Mouse (Mus musculus): Measurements from ENCODE around the gene Tor1b.
"Not testable (repeated sequence)": the region's sequence is repeated elsewhere in the genome, so short reads cannot be mapped to it uniquely, and the experiment has no call there.

Gene Tor1b

GRCm38 (mm10) chr2:30952824-30953490, at the start of gene Tor1b:
Gene Tor1b, plus strand, starts transcription at chr2:30952959.
- peak; percentile 86 for DNase-seq (ENCODE audit: low spot score)

GRCm38 (mm10) chr2:30904231-30904630, 48.5 kb upstream of the Tor1b start:
- no peak for DNase-seq (ENCODE audit: low spot score)

GRCm38 (mm10) chr2:30904991-30905390, 47.8 kb upstream of the Tor1b start:
- DNase-seq (ENCODE audit: low spot score) = no peak

- no peak for DNase-seq (ENCODE audit: low spot score)
These were observed 46.9 kb upstream of the Tor1b start for GRCm38 (mm10) chr2:30905906-30906305.

- no peak for DNase-seq (ENCODE audit: low spot score)
These were observed 46.1 kb upstream of the Tor1b start for GRCm38 (mm10) chr2:30906641-30907040.

GRCm38 (mm10) chr2:30912291-30912773, 40.4 kb upstream of the Tor1b start:
- DNase-seq (ENCODE audit: low spot score) = no peak

- DNase-seq (ENCODE audit: low spot score) = no peak
These were observed 39.7 kb upstream of the Tor1b start for GRCm38 (mm10) chr2:30913022-30913421.

GRCm38 (mm10) chr2:30914836-30915235, 37.9 kb upstream of the Tor1b start:
- DNase-seq (ENCODE audit: low spot score) = no peak

GRCm38 (mm10) chr2:30915376-30915775, 37.4 kb upstream of the Tor1b start:
- DNase-seq (ENCODE audit: low spot score) = no peak

- DNase-seq (ENCODE audit: low spot score) = not testable (repeated sequence)
These were observed 36.8 kb upstream of the Tor1b start for GRCm38 (mm10) chr2:30915933-30916332.

GRCm38 (mm10) chr2:30917649-30918048, 35.1 kb upstream of the Tor1b start:
- DNase-seq (ENCODE audit: low spot score) = no peak

GRCm38 (mm10) chr2:30918126-30918525, 34.6 kb upstream of the Tor1b start:
- DNase-seq (ENCODE audit: low spot score) = no peak

GRCm38 (mm10) chr2:30918780-30919329, 33.9 kb upstream of the Tor1b start:
- DNase-seq (ENCODE audit: low spot score) = peak; percentile 82

GRCm38 (mm10) chr2:30920216-30920615, 32.5 kb upstream of the Tor1b start:
- DNase-seq (ENCODE audit: low spot score) = no peak

GRCm38 (mm10) chr2:30923099-30923498, 29.7 kb upstream of the Tor1b start:
- no peak for DNase-seq (ENCODE audit: low spot score)

- no peak for DNase-seq (ENCODE audit: low spot score)
These were observed 27.6 kb upstream of the Tor1b start for GRCm38 (mm10) chr2:30925181-30925580.

- DNase-seq (ENCODE audit: low spot score) = no peak
These were observed 26.4 kb upstream of the Tor1b start for GRCm38 (mm10) chr2:30926381-30926780.

GRCm38 (mm10) chr2:30927151-30927781, 25.5 kb upstream of the Tor1b start:
- no peak for DNase-seq (ENCODE audit: low spot score)

GRCm38 (mm10) chr2:30927844-30928628, 24.7 kb upstream of the Tor1b start:
- DNase-seq (ENCODE audit: low spot score) = peak; percentile 48

- DNase-seq (ENCODE audit: low spot score) = no peak
These were observed 23.8 kb upstream of the Tor1b start for GRCm38 (mm10) chr2:30928893-30929482.

GRCm38 (mm10) chr2:30929483-30930045, 23.2 kb upstream of the Tor1b start, which contains the start of gene Ptges:
Gene Ptges, minus strand, starts transcription at chr2:30929863.
- peak; percentile 77 for DNase-seq (ENCODE audit: low spot score)

GRCm38 (mm10) chr2:30930846-30931245, 21.9 kb upstream of the Tor1b start:
- DNase-seq (ENCODE audit: low spot score) = not testable (repeated sequence)

Data from yolk sac, embryonic 10.5 days (tissue).